Mouse (Mus musculus): ENCODE data around the gene Mypn. TPM values are rescaled to one million over a fixed set of nuclear protein-coding genes. Genes with fewer than 3 reads are reported as not detected.

The Mypn gene
- polyA plus RNA-seq, 1 experiment from 2014 or later = 9.9 TPM

GRCm38 (mm10) chr10:63237206-63237605 is 33.5 kb upstream of the Mypn start:
- Histone ChIP-seq H3K4me1 (replicated peaks) (no peaks in the 10 kb centered on the region), H3K9ac (no peak overlapping the region), H3K9me3 (replicated peaks) (no peaks in the 10 kb centered on the region), H3K4me2 (no peak overlapping the region), H3K27me3 (no peaks in the 10 kb centered on the region), H3K4me3 (no peak overlapping the region), H3K36me3 (no peaks in the 10 kb centered on the region), H3K27ac (no peak overlapping the region)
- no peak for ATAC-seq (replicated peaks; ENCODE audit: insufficient number of reproducible peaks, insufficient read depth, low FRiP score, low read depth)
- WGBS = 77% methylated on average over 2 of the region's 2 CpGs

GRCm38 (mm10) chr10:63236663-63237062 is 32.9 kb upstream of the Mypn start:
- H3K27me3 ChIP-seq = no peaks in the 10 kb centered on the region
- H3K4me2 ChIP-seq = no peak overlapping the region
- no peaks in the 10 kb centered on the region for H3K9me3 ChIP-seq (replicated peaks)
- no peak for ATAC-seq (replicated peaks; ENCODE audit: insufficient number of reproducible peaks, insufficient read depth, low FRiP score, low read depth)
- WGBS = 85% methylated on average over 6 of the region's 6 CpGs
- no peaks in the 10 kb centered on the region; the same call in 1 of the 2 replicates for H3K4me1 ChIP-seq (replicated peaks)
- no peak overlapping the region for H3K27ac ChIP-seq
- no peak overlapping the region for H3K4me3 ChIP-seq
- no peaks in the 10 kb centered on the region for H3K36me3 ChIP-seq
- H3K9ac ChIP-seq = no peak overlapping the region

GRCm38 (mm10) chr10:63235889-63236288 is 32.1 kb upstream of the Mypn start:
- H3K4me3 ChIP-seq = no peak overlapping the region
- no peaks in the 10 kb centered on the region for H3K27me3 ChIP-seq
- H3K9me3 ChIP-seq (replicated peaks) = no peaks in the 10 kb centered on the region
- H3K4me2 ChIP-seq = no peak overlapping the region
- WGBS = 89% methylated on average over 8 of the region's 8 CpGs
- H3K9ac ChIP-seq = no peak overlapping the region
- peaks cover 4% of the 10 kb centered on the region for H3K4me1 ChIP-seq (replicated peaks)
- H3K27ac ChIP-seq = no peak overlapping the region
- ATAC-seq (replicated peaks; ENCODE audit: insufficient number of reproducible peaks, insufficient read depth, low FRiP score, low read depth) = no peak
- no peaks in the 10 kb centered on the region for H3K36me3 ChIP-seq

- 84% methylated on average over 5 of the region's 5 CpGs for WGBS
Measured at GRCm38 (mm10) chr10:63234133-63234532, 30.4 kb upstream of the Mypn start.

GRCm38 (mm10) chr10:63231630-63232029 is 27.9 kb upstream of the Mypn start:
- 45% methylated on average over 5 of the region's 5 CpGs for WGBS
- peaks cover 4% of the 10 kb centered on the region for H3K4me1 ChIP-seq (replicated peaks)
- ATAC-seq (replicated peaks; ENCODE audit: insufficient number of reproducible peaks, insufficient read depth, low FRiP score, low read depth) = no peak

More at GRCm38 (mm10) chr10:63234133-63234532, 30.4 kb upstream of the Mypn start:
- H3K4me1 ChIP-seq (replicated peaks) = peaks cover 4% of the 10 kb centered on the region
- no peaks in the 10 kb centered on the region for H3K36me3 ChIP-seq
- H3K4me2 ChIP-seq = no peak overlapping the region
- no peak overlapping the region for H3K4me3 ChIP-seq
- H3K27ac ChIP-seq = no peak overlapping the region
- no peak overlapping the region for H3K9ac ChIP-seq
- H3K27me3 ChIP-seq = no peaks in the 10 kb centered on the region
- H3K9me3 ChIP-seq (replicated peaks) = no peaks in the 10 kb centered on the region
- no peak for ATAC-seq (replicated peaks; ENCODE audit: insufficient number of reproducible peaks, insufficient read depth, low FRiP score, low read depth)

DNA sequence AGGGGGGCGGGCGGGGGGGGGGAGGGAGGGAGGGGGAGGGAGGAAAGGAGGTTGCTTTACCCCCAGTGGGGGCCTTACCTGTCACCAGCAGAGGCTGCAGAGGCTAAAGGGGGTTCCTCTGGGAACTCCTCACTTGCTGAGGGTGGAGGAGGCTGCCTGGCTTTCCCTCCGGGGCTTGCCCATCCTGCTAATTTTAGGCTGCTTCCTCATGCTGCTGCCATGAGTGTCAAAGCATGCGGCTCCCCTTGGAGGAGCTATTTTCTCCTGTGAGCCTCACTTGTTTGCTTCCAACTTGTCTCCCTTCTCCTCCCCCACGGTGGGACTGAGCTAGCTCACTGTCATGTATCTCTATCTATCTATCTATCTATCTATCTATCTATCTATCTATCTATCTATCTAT is 27.1 kb upstream of the Mypn start:
- no peak overlapping the region for H3K4me2 ChIP-seq
- no peaks in the 10 kb centered on the region for H3K27me3 ChIP-seq
- H3K36me3 ChIP-seq = no peaks in the 10 kb centered on the region
- ATAC-seq (replicated peaks; ENCODE audit: insufficient number of reproducible peaks, insufficient read depth, low FRiP score, low read depth) = peak; percentile 58; the same call in 1 of the 2 replicates
- H3K27ac ChIP-seq = no peak overlapping the region
- H3K9ac ChIP-seq = no peak overlapping the region
- no peak overlapping the region for H3K4me3 ChIP-seq
- no peaks in the 10 kb centered on the region for H3K9me3 ChIP-seq (replicated peaks)
- H3K4me1 ChIP-seq (replicated peaks) = peaks cover 4% of the 10 kb centered on the region
- WGBS = 19% methylated on average over 3 of the region's 5 CpGs

More at GRCm38 (mm10) chr10:63231630-63232029, 27.9 kb upstream of the Mypn start:
- no peak overlapping the region for H3K27ac ChIP-seq
- H3K27me3 ChIP-seq = no peaks in the 10 kb centered on the region
- no peak overlapping the region for H3K4me3 ChIP-seq
- H3K4me2 ChIP-seq = no peak overlapping the region
- no peaks in the 10 kb centered on the region for H3K9me3 ChIP-seq (replicated peaks)
- no peaks in the 10 kb centered on the region for H3K36me3 ChIP-seq
- no peak overlapping the region for H3K9ac ChIP-seq

DNA sequence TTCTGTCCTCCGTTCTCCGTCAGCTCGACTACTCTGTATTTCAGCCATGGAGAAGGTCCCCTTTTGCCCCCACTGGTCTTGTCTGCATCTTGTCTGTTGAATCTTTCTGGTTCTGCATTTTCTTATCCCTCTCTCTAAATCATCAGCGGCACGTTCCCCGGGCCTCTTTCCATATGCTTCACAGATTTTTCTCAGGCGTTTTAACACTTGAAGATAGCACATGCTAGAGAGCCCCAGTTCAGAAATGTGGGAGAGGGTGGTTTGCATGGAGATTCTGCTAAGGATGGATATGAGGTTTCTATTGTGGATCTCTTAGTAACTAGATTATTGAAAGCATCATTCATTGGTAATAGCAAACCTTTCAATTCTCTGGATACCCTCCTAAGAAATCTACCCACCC is 26.5 kb upstream of the Mypn start:
- H3K27me3 ChIP-seq = no peaks in the 10 kb centered on the region
- H3K4me3 ChIP-seq = no peak overlapping the region
- H3K4me2 ChIP-seq = no peak overlapping the region
- no peaks in the 10 kb centered on the region for H3K36me3 ChIP-seq
- no peak overlapping the region for H3K9ac ChIP-seq
- no peaks in the 10 kb centered on the region for H3K9me3 ChIP-seq (replicated peaks)
- no peak for ATAC-seq (replicated peaks; ENCODE audit: insufficient number of reproducible peaks, insufficient read depth, low FRiP score, low read depth)
- H3K4me1 ChIP-seq (replicated peaks) = peaks cover 4% of the 10 kb centered on the region
- WGBS = 68% methylated on average over 7 of the region's 7 CpGs
- no peak overlapping the region for H3K27ac ChIP-seq

- no peaks in the 10 kb centered on the region for H3K9me3 ChIP-seq (replicated peaks)
- H3K27ac ChIP-seq = no peak overlapping the region
- no peak for ATAC-seq (replicated peaks; ENCODE audit: insufficient number of reproducible peaks, insufficient read depth, low FRiP score, low read depth)
- H3K9ac ChIP-seq = no peak overlapping the region
- 55% methylated on average over 12 of the region's 12 CpGs for WGBS
- H3K27me3 ChIP-seq = no peaks in the 10 kb centered on the region
- no peaks in the 10 kb centered on the region for H3K36me3 ChIP-seq
- H3K4me3 ChIP-seq = no peak overlapping the region
- no peak overlapping the region for H3K4me2 ChIP-seq
- no peaks in the 10 kb centered on the region for H3K4me1 ChIP-seq (replicated peaks)
Measured at GRCm38 (mm10) chr10:63224341-63224740, 20.6 kb upstream of the Mypn start.

- no peak overlapping the region for H3K4me2 ChIP-seq
- 65% methylated on average over 7 of the region's 7 CpGs for WGBS
- H3K27ac ChIP-seq = no peak overlapping the region
- no peaks in the 10 kb centered on the region for H3K36me3 ChIP-seq
- H3K4me3 ChIP-seq = no peak overlapping the region
- no peak for ATAC-seq (replicated peaks; ENCODE audit: insufficient number of reproducible peaks, insufficient read depth, low FRiP score, low read depth)
- no peaks in the 10 kb centered on the region for H3K9me3 ChIP-seq (replicated peaks)
- no peak overlapping the region for H3K9ac ChIP-seq
- no peaks in the 10 kb centered on the region for H3K27me3 ChIP-seq
- H3K4me1 ChIP-seq (replicated peaks) = no peaks in the 10 kb centered on the region
Measured at GRCm38 (mm10) chr10:63221081-63221783, 17.5 kb upstream of the Mypn start.

- no peak overlapping the region for H3K4me3 ChIP-seq
- no peaks in the 10 kb centered on the region for H3K27me3 ChIP-seq
- no peaks in the 10 kb centered on the region for H3K4me1 ChIP-seq (replicated peaks)
- no peak overlapping the region for H3K4me2 ChIP-seq
- no peaks in the 10 kb centered on the region for H3K36me3 ChIP-seq
- H3K27ac ChIP-seq = no peak overlapping the region
- no peak overlapping the region for H3K9ac ChIP-seq
- WGBS = 66% methylated on average over 6 of the region's 6 CpGs
- no peaks in the 10 kb centered on the region for H3K9me3 ChIP-seq (replicated peaks)
- no peak for ATAC-seq (replicated peaks; ENCODE audit: insufficient number of reproducible peaks, insufficient read depth, low FRiP score, low read depth)
Measured at GRCm38 (mm10) chr10:63208871-63209270, 5.1 kb upstream of the Mypn start.

DNA sequence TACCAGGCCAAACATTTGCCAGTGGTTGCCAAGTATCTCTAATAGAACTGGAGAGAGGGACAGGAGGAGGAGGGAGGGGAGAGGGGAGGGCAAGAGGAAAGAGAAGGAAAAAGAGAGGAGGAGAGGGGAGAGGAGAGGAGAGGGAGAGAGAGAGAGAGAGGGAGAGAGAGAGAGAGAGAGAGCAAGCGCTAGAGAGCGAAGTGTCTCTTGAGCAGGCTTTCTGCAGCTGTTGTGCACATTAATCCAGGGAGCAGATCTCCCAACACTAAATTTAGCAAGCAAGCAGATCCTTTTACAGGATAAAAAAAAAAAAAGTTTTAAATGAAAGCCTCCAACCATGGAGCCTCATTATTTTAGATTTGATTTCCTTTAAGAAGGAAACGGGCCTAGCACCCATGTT is 750 bp downstream of the Mypn start:
- no peaks in the 10 kb centered on the region for H3K36me3 ChIP-seq
- ATAC-seq (replicated peaks; ENCODE audit: insufficient number of reproducible peaks, insufficient read depth, low FRiP score, low read depth) = 0 out of 2 replicates have a peak, but pooled peaks have one; percentile 22
- H3K27me3 ChIP-seq = no peaks in the 10 kb centered on the region
- peak overlapping the region; percentile 52 for H3K4me3 ChIP-seq
- peaks cover 8% of the 10 kb centered on the region for H3K4me1 ChIP-seq (replicated peaks)
- no peaks in the 10 kb centered on the region for H3K9me3 ChIP-seq (replicated peaks)
- H3K27ac ChIP-seq = peak overlapping the region; percentile 86
- WGBS = 52% methylated on average over 3 of the region's 3 CpGs
- peak overlapping the region; percentile 54 for H3K4me2 ChIP-seq
- H3K9ac ChIP-seq = peak overlapping the region; percentile 47

DNA sequence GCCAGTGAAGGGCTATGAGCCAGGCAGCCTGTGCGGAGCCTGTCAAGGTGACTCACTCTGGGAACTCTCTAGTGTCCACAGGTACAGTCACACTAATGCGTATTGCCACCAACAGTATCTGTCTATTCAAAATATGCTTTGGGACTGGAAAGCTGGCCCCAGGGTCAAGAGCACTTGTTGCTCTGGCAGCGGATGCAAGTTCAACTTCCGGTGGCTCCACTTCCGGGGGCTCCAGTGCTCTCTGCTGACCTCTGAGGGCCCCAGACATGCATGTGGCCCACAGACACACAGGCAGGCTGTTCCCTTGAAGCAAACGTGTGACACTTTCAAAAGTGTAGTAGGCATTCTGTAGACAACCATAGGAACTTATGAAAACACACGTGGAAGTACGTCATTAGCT is 2.2 kb downstream of the Mypn start:
- Histone ChIP-seq H3K27me3 (no peaks in the 10 kb centered on the region), H3K27ac (0 out of 2 replicates have a peak overlapping the region, but pooled peaks have one; percentile 22), H3K9me3 (replicated peaks) (no peaks in the 10 kb centered on the region), H3K36me3 (no peaks in the 10 kb centered on the region), H3K4me1 (replicated peaks) (peaks cover 8% of the 10 kb centered on the region), H3K4me3 (no peak overlapping the region), H3K4me2 (no peak overlapping the region), H3K9ac (no peak overlapping the region)
- ATAC-seq (replicated peaks; ENCODE audit: insufficient number of reproducible peaks, insufficient read depth, low FRiP score, low read depth) = no peak
- WGBS = 67% methylated on average over 8 of the region's 8 CpGs
